9 mouse cellular contexts compared by ENCODE assay signal in the genomic region with DNA sequence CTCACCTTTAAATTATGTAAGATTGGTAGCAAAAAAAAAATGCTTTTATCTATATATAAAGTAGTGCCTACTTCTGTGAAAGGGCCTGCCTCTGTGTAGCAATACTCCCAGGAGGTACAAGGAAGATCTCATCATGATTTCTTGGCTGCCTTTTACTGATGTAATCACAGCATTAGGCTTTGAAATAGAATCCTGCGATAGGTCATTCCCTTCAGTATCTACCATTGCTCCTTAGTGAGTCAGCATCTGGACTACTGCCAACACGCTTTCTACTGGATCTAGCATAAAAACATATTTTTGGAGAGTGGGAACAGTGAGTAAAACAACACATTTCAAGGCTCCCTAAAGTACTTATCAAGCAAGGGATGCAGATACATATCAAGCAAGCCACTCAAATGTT. TPM values are rescaled to one million over a fixed set of nuclear protein-coding genes. Genes with fewer than 3 reads are reported as not detected.
DNase-seq lines count a peak whose midpoint lies in the region; ATAC-seq and TF ChIP-seq lines count a peak whose summit lies in the region.
"Had no signal": no experiment of that assay in that cellular context is flagged by ENCODE, and none has a peak within 500 bp of the region (broad histone marks: within the 10 kb centered on the region; RNA-seq: fewer than 3 reads in every experiment).

No protein-coding gene starts in this region.

- H3K9me3 ChIP-seq in liver, embryonic 14.5 days (ENCODE audit: control insufficient read depth, low read length) = no peaks in the 10 kb centered on the region
- H3K9me3 ChIP-seq in forebrain, embryonic 11.5 days (ENCODE audit: control insufficient read depth, low read length) = no peaks in the 10 kb centered on the region

- H3K27ac ChIP-seq in cerebellum, adult 2 months (ENCODE audit: insufficient read depth, low read length) = no peak overlapping the region; the same call in 1 of the 2 replicates
- H3K27ac ChIP-seq in liver, embryonic 14.5 days = peak overlapping the region; percentile 59
- H3K27ac ChIP-seq in forebrain, embryonic 11.5 days (ENCODE audit: low read depth, low read length) = no peak overlapping the region

- H3K4me3 ChIP-seq in cerebellum, adult 2 months (replicated peaks; ENCODE audit: insufficient read depth, low read depth, low read length) = no peak overlapping the region
- H3K4me3 ChIP-seq in liver, embryonic 14.5 days (ENCODE audit: insufficient read depth in 1 of 2, low read depth in 2 of 2, low read length in 2 of 2) = no peak overlapping the region
- no peak overlapping the region for H3K4me3 ChIP-seq in forebrain, embryonic 11.5 days (ENCODE audit: low read depth, low read length)

- DNase-seq in cerebellum, adult 2 months = peak; percentile 45 to 64
- DNase-seq in ovary, adult 18-20 months (ENCODE audit: low spot score) = peak; percentile 68
- no peak for DNase-seq in ovary, postnatal 14 days (ENCODE audit: low spot score)
- peak; percentile 63 for DNase-seq in gastrocnemius, postnatal 14 days
- no peak for DNase-seq in liver, embryonic 14.5 days (ENCODE audit: low read depth in 3 of 3, low spot score in 3 of 3)
- no peak for DNase-seq in forebrain, embryonic 11.5 days (ENCODE audit: low spot score)
- DNase-seq in thymus, adult 18-20 months = no peak

- 48% methylated on average over 2 of the region's 2 CpGs for WGBS in cerebellum, adult 2 months
- 72% methylated on average over 2 of the region's 2 CpGs for whole genome bisulfite sequencing in liver, embryonic 14.5 days (ENCODE audit: insufficient replicate concordance)
- WGBS in forebrain, embryonic 11.5 days = 99% methylated on average over 2 of the region's 2 CpGs

- peak overlapping the region; percentile 8 for H3K4me2 ChIP-seq in liver, embryonic 14.5 days (ENCODE audit: low read depth)
- H3K4me2 ChIP-seq in forebrain, embryonic 11.5 days (ENCODE audit: low read depth, low read length, severe bottlenecking) = no peak overlapping the region

- ATAC-seq in cerebellum, adult (ENCODE audit: insufficient number of reproducible peaks, low FRiP score, low TSS enrichment) = no peak
- ATAC-seq in liver, embryonic 14.5 days (ENCODE audit: insufficient read depth) = no peak
- no peak for ATAC-seq in forebrain, embryonic 11.5 days (replicated peaks; ENCODE audit: low FRiP score)

- H3K36me3 ChIP-seq in liver, embryonic 14.5 days (replicated peaks; ENCODE audit: control insufficient read depth, insufficient read depth, low read depth) = peaks cover 3% of the 10 kb centered on the region; the same call in 1 of the 2 replicates
- no peaks in the 10 kb centered on the region for H3K36me3 ChIP-seq in forebrain, embryonic 11.5 days (ENCODE audit: control insufficient read depth, insufficient read depth, low read length)

- H3K9ac ChIP-seq in liver, embryonic 14.5 days (replicated peaks) = no peak overlapping the region; the same call in 1 of the 2 replicates
- no peak overlapping the region for H3K9ac ChIP-seq in forebrain, embryonic 11.5 days (ENCODE audit: low read length)

- no peak for TF ChIP-seq CTCF in cerebellum, adult 2 months (IDR thresholded peaks at IDR 0.05; ENCODE audit: borderline replicate concordance, insufficient read depth, low read depth, low read length)
- TF ChIP-seq CTCF in liver, embryonic 14.5 days (IDR thresholded peaks at IDR 0.05; ENCODE audit: low read depth) = no peak

- TF ChIP-seq EP300 in liver, embryonic 14.5 days (IDR thresholded peaks at IDR 0.05; ENCODE audit: low read depth) = no peak

- TF ChIP-seq POLR2A in cerebellum, adult 2 months (IDR thresholded peaks at IDR 0.05; ENCODE audit: borderline replicate concordance, insufficient read depth, low read length) = no peak

- intact Hi-C loops in gastrocnemius, postnatal 14 days (cut with DNase I; ENCODE audit: low total_unique reads) = no loop called here

- H3K27me3 ChIP-seq in cerebellum, adult 2 months (ENCODE audit: control insufficient read depth, insufficient read depth, low read length) = no peaks in the 10 kb centered on the region
- no peaks in the 10 kb centered on the region for H3K27me3 ChIP-seq in liver, embryonic 14.5 days (ENCODE audit: control insufficient read depth, insufficient read depth, low read length)
- no peaks in the 10 kb centered on the region for H3K27me3 ChIP-seq in forebrain, embryonic 11.5 days (ENCODE audit: control insufficient read depth, insufficient read depth, low read length)

- H3K4me1 ChIP-seq in cerebellum, adult 2 months (ENCODE audit: control insufficient read depth, insufficient read depth, low read length) = peaks cover 6% of the 10 kb centered on the region; the same call in 1 of the 2 replicates
- H3K4me1 ChIP-seq in liver, embryonic 14.5 days (replicated peaks; ENCODE audit: control insufficient read depth in 2 of 2, insufficient read depth in 2 of 2, low read length in 1 of 2) = peaks cover 40 to 43% of the 10 kb centered on the region in 2 experiments
- no peaks in the 10 kb centered on the region for H3K4me1 ChIP-seq in forebrain, embryonic 11.5 days (replicated peaks; ENCODE audit: control insufficient read depth, insufficient read depth, low read length)

RNA-seq across cellular contexts. Expression of a gene that starts 16.0 kb away (rescaled TPM):
- 44.4 and 44.9 TPM in 2 replicates for polyA plus RNA-seq in cerebellum, adult 2 months (2012; rRNA removed)
- 10 to 100 TPM; 35.3 to 36.5 TPM for total RNA-seq in gastrocnemius, postnatal 14 days (2021)
- 18.0 and 20.3 TPM in 2 replicates for polyA plus RNA-seq in liver, embryonic 14.5 days (2012; rRNA removed)
- polyA plus RNA-seq in liver, embryonic 14.5 days (2014; fragmentation: Nextera tagmentation; extraction: Ambion mirVana) = 24.3 and 27.2 TPM in 2 replicates
- polyA plus RNA-seq in forebrain, embryonic 11.5 days (2014; fragmentation: Nextera tagmentation; extraction: Ambion mirVana) = 40.4 and 43.1 TPM in 2 replicates

RNA-seq across cellular contexts. Expression of a gene that starts 41.2 kb away (rescaled TPM):
- polyA plus RNA-seq in cerebellum, adult 2 months (2012; rRNA removed) = not detected in 2 replicates
- not detected for total RNA-seq in gastrocnemius, postnatal 14 days (2021)
- not detected in 2 replicates for polyA plus RNA-seq in liver, embryonic 14.5 days (2012; rRNA removed)
- not detected in 2 replicates for polyA plus RNA-seq in liver, embryonic 14.5 days (2014; fragmentation: Nextera tagmentation; extraction: Ambion mirVana)
- polyA plus RNA-seq in forebrain, embryonic 11.5 days (2014; fragmentation: Nextera tagmentation; extraction: Ambion mirVana) = not detected in 2 replicates
- total RNA-seq: common myeloid progenitor, adult 5-6 weeks had no signal

RNA-seq across cellular contexts. Expression of a gene that starts 58.9 kb away (rescaled TPM):
- polyA plus RNA-seq in cerebellum, adult 2 months (2012; rRNA removed) = 14.8 and 16.7 TPM in 2 replicates
- total RNA-seq in gastrocnemius, postnatal 14 days (2021) = 10 to 100 TPM; 13.1 to 13.7 TPM
- polyA plus RNA-seq in liver, embryonic 14.5 days (2012; rRNA removed) = 7.8 and 10.0 TPM in 2 replicates
- 15.0 and 17.3 TPM in 2 replicates for polyA plus RNA-seq in liver, embryonic 14.5 days (2014; fragmentation: Nextera tagmentation; extraction: Ambion mirVana)
- 36.7 and 39.2 TPM in 2 replicates for polyA plus RNA-seq in forebrain, embryonic 11.5 days (2014; fragmentation: Nextera tagmentation; extraction: Ambion mirVana)

Comparison
In these comparisons a context has a peak if more than half of its experiments do, and no peak if none do; other contexts are left out.
1. DNase-seq: peak in cerebellum, adult 2 months (2 of 2), ovary, adult 18-20 months (single experiment) and gastrocnemius, postnatal 14 days (single experiment); none in ovary, postnatal 14 days (single experiment), liver, embryonic 14.5 days (0 of 3), forebrain, embryonic 11.5 days (single experiment) and thymus, adult 18-20 months (0 of 2).
2. RNA of a gene that starts 41.2 kb away (polyA plus RNA-seq): not detected in forebrain, embryonic 11.5 days; not detected in cerebellum, adult 2 months and not detected in liver, embryonic 14.5 days; every median in the first group is over 10 times any median in the second.